Mouse (Mus musculus) embryonic facial prominence, embryonic 15.5 days (tissue): ENCODE data around the gene Hnrnpdl. TPM values are rescaled to one million over a fixed set of nuclear protein-coding genes. Genes with fewer than 3 reads are reported as not detected.
A peak's percentile ranks its signal among the peaks of the same experiment; 100 is the strongest.

ENCODE experiments used
- ATAC-seq: fragments of 200-750 bp; cut with Nextera tagmentation; 2 replicates; pipeline ENCODE4 v1.8.0; 2017; ENCODE audit warnings: low read depth, moderate TSS enrichment; ENCODE audit not compliant: insufficient number of reproducible peaks, low FRiP score, low TSS enrichment
- H3K27ac ChIP-seq: fragments of 300-500 bp; sonication (generic); replicated peaks from 2 replicates; pipeline ENCODE4 v1.5.1; 2015; ENCODE audit warnings: mild to moderate bottlenecking, inconsistent platforms
- H3K27me3 ChIP-seq: fragments of 300-500 bp; sonication (generic); 2 replicates; pipeline ENCODE4 v1.6.1; 2015; ENCODE audit warnings: inconsistent platforms
- H3K36me3 ChIP-seq: fragments of 300-500 bp; sonication (generic); 2 replicates; pipeline ENCODE4 v1.6.1; 2015; ENCODE audit warnings: mild to moderate bottlenecking, inconsistent platforms
- H3K4me1 ChIP-seq: fragments of 300-500 bp; sonication (generic); 2 replicates; pipeline ENCODE4 v1.6.1; 2015; ENCODE audit warnings: inconsistent platforms
- H3K4me2 ChIP-seq: fragments of 300-500 bp; sonication (generic); replicated peaks from 2 replicates; pipeline ENCODE4 v1.6.1; 2015; ENCODE audit warnings: mild to moderate bottlenecking, inconsistent platforms
- H3K4me3 ChIP-seq: fragments of 300-500 bp; sonication (generic); replicated peaks from 2 replicates; pipeline ENCODE4 v1.5.1; 2015; ENCODE audit warnings: mild to moderate bottlenecking, inconsistent platforms
- H3K9ac ChIP-seq: fragments of 300-500 bp; sonication (generic); 2 replicates; pipeline ENCODE4 v1.6.1; 2015; ENCODE audit warnings: inconsistent platforms
- H3K9me3 ChIP-seq: fragments of 300-500 bp; sonication (generic); replicated peaks from 2 replicates; pipeline ENCODE4 v1.6.1; 2016; ENCODE audit warnings: inconsistent platforms
- WGBS: fragments of 180-500 bp; shearing (Covaris S2); methylation state at CpG from one replicate; pipeline ENCODE4 v1.1.7; 2015; 5-methylcytosine and 5-hydroxymethylcytosine counted together
- polyA plus RNA-seq: library from polyadenylated mRNA; unstranded; fragments of >200 nt; fragmentation: Nextera tagmentation; extraction: Ambion mirVana; gene quantifications from 2 replicates; pipeline ENCODE4 v1.2.1, GENCODE M21; 2015

Gene Hnrnpdl
- polyA plus RNA-seq, 1 experiment from 2014 or later: 149 TPM

DNA sequence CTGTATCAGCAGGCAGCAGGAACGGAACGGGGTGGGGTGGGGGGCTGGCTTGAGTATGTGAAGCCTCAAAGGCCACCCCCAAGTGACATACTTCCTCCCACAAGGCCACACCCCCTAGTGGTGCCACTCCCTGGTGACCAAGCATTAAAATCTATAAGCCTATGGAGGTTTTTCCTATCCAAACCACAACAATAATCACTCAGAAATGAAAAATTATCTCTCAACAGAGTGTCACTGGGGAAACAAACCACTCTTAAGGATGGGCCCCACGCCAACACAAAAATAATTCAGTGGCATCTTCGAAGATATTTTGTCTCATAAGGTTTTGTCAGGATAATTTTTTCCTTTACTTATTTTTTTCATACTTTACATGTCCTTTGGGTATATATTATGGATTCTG is 35.6 kb downstream of the Hnrnpdl start:
- no peak for ATAC-seq
- H3K36me3 ChIP-seq: no peaks in the 10 kb centered on the region
- no peak overlapping the region for H3K27ac ChIP-seq
- H3K4me1 ChIP-seq: no peaks in the 10 kb centered on the region
- no peak overlapping the region for H3K4me3 ChIP-seq
- H3K27me3 ChIP-seq: no peaks in the 10 kb centered on the region
- H3K9me3 ChIP-seq: no peaks in the 10 kb centered on the region
- no peak overlapping the region for H3K4me2 ChIP-seq
- H3K9ac ChIP-seq: no peak overlapping the region
- 77% methylated on average over 4 of the region's 4 CpGs for WGBS

DNA sequence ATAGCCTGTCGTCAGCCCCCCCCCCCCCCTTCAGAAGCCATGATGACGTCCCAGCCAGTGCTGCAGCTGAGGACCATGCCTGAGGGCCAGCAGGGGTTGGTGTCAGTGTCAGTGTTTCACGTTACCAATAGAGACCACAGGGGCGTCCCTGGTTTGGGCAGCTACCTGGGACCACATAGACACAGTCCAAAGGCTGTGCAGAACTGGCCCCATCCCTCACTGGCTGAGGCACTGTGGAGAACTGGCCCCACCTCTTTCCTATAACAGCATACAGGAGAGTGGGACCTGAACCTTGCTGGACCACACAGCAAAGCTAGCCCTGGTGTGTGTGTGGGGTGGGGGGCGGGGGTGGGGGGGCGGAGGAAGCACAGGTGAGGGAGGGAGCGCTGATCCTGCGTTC is 39.0 kb downstream of the Hnrnpdl start:
- Histone ChIP-seq H3K4me3 (no peak overlapping the region), H3K4me2 (no peak overlapping the region), H3K27ac (no peak overlapping the region), H3K9ac (no peak overlapping the region), H3K9me3 (no peaks in the 10 kb centered on the region), H3K36me3 (no peaks in the 10 kb centered on the region), H3K4me1 (no peaks in the 10 kb centered on the region), H3K27me3 (no peaks in the 10 kb centered on the region)
- 0 out of 2 replicates have a peak, but pooled peaks have one; percentile 43 for ATAC-seq
- 38% methylated on average over 8 of the region's 8 CpGs for WGBS

DNA sequence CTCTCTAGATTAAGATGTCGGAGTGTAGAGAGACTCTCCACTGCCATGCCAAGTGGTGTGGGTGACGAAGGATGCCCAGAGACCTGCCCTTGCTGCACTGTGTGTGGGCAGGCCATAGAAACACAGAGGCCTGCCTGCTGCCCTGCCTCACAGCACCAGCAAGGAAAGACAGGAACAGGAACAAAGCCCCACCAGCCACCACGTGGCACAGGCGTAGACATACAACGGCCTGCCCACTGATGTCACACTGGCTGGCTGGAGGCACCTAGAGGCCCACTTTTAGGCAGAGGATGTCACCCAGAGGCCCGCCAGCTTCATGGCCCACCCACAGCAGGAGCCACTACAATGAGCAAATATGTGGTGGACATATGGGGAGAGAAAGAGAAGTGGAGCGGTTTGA is 39.4 kb downstream of the Hnrnpdl start:
- Histone ChIP-seq H3K36me3 (no peaks in the 10 kb centered on the region), H3K4me2 (no peak overlapping the region), H3K9ac (no peak overlapping the region), H3K27ac (no peak overlapping the region), H3K9me3 (no peaks in the 10 kb centered on the region), H3K4me3 (no peak overlapping the region), H3K4me1 (no peaks in the 10 kb centered on the region), H3K27me3 (no peaks in the 10 kb centered on the region)
- WGBS: 81% methylated on average over 7 of the region's 7 CpGs
- no peak for ATAC-seq

DNA sequence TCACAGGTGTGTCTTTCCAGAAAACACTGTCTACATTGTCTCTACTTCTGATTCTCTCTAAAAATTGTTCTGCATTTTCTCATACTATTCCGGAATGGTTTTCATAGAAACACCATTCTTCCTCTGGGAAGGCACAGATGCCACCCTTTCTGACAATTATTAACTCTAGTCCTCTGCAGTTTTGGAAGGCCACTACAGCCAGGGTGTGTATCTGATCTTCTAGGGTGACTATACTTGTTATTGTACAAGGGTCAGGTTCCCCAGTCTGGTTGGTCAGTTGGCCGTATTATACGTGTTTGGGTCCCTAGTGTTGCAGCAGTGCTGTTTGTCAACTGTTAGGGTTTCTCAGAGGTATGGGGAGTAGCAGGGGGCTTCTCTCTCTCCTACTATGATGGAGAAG is 44.8 kb downstream of the Hnrnpdl start:
- Histone ChIP-seq H3K4me1 (no peaks in the 10 kb centered on the region), H3K4me3 (no peak overlapping the region), H3K27me3 (no peaks in the 10 kb centered on the region), H3K36me3 (no peaks in the 10 kb centered on the region), H3K9me3 (no peaks in the 10 kb centered on the region), H3K9ac (no peak overlapping the region), H3K27ac (no peak overlapping the region), H3K4me2 (no peak overlapping the region)
- 85% methylated on average over 3 of the region's 3 CpGs for WGBS
- no peak for ATAC-seq

DNA sequence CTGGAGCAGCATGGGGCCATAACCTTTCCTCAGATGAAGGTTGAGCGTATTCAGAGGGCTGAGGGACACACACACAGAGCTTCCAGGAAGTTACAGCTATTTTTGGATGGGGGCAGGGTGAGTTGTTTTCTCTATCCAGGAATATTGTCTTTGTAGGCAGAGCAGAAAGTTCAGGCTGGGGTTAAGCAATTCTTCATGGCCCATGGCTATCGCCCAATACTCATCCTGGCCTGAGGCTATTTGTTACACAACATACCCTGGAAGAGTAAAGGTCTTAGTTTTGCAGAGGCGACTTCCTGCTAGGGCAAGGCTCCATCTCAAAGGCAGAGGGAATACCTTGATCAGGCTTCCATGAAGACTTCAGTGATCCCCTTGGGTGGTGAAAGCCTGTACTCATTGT is 45.3 kb downstream of the Hnrnpdl start:
- Histone ChIP-seq H3K9ac (no peak overlapping the region), H3K4me2 (no peak overlapping the region), H3K9me3 (no peaks in the 10 kb centered on the region), H3K27ac (no peak overlapping the region), H3K36me3 (no peaks in the 10 kb centered on the region), H3K4me3 (no peak overlapping the region), H3K4me1 (no peaks in the 10 kb centered on the region), H3K27me3 (no peaks in the 10 kb centered on the region)
- no peak for ATAC-seq
- WGBS: 69% methylated on average over 3 of the region's 3 CpGs

Other genes with a start within 250 kb of the Hnrnpdl start
- 0.46 and 0.69 TPM in 2 replicates for gene Vamp9, start 133.4 kb downstream of the Hnrnpdl start, polyA plus RNA-seq
- 180 and 195 TPM in 2 replicates for gene Hnrnpd, start 60.7 kb downstream of the Hnrnpdl start, polyA plus RNA-seq
- 1.7 and 3.5 TPM in 2 replicates for gene 4930524J08Rik, start 60.6 kb downstream of the Hnrnpdl start, polyA plus RNA-seq
- 41.5 and 41.9 TPM in 2 replicates for gene Enoph1, start 321 bp upstream of the Hnrnpdl start, polyA plus RNA-seq
- 6.2 and 6.4 TPM in 2 replicates for gene Tmem150c, start 120.1 kb upstream of the Hnrnpdl start, polyA plus RNA-seq